Mouse (Mus musculus): Measurements from ENCODE around the gene Slco3a1.

DNA sequence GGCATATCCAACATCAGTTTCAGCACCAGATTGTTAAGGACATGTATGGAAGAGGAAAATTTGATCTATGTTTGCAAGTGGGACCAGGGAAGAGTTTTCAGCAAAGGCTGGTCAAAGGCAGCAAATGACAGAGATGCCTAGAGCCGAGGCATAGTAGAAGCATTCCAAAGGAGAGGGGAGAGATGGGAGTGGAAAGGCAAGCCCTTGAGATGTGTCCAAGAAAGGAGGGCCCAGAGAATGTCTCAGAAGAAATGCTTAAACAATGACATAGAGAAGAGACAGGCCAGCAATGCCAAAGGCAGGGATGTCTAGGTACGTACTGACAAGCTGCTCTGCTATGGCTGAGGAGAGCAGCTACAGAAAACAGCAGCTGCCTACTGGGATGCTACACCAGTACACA lies 97.8 kb downstream of the Slco3a1 start:
- TF ChIP-seq CTCF (IDR thresholded peaks at IDR 0.05; ENCODE audit: low read depth), result no peak
- TF ChIP-seq EP300 (IDR thresholded peaks at IDR 0.05; ENCODE audit: low read depth), result no peak
